Mouse (Mus musculus) layer of hippocampus, postnatal 25 days (tissue): ENCODE measurements around the gene Gm20219. TPM values are rescaled to one million over a fixed set of nuclear protein-coding genes. Genes with fewer than 3 reads are reported as not detected.
"Not testable (repeated sequence)": the region's sequence is repeated elsewhere in the genome, so short reads cannot be mapped to it uniquely, and the experiment has no call there.

Source experiments
- DNase-seq, 2 experiments: peaks; one replicate each; pipeline ENCODE4 v3.0.0; 2022; ENCODE audit warnings: mixed read lengths in 2 of 2, low spot score in 1 of 2; ENCODE audit errors: extremely low spot score in 1 of 2
- total RNA-seq, 2 experiments: library from RNA; stranded (reverse); gene quantifications; 2 replicates each; pipeline ENCODE4 v1.2.3; 2021

Gm20219 gene
- total RNA-seq, 2 experiments from 2014 or later = 1.9 to 3.4 TPM

DNA sequence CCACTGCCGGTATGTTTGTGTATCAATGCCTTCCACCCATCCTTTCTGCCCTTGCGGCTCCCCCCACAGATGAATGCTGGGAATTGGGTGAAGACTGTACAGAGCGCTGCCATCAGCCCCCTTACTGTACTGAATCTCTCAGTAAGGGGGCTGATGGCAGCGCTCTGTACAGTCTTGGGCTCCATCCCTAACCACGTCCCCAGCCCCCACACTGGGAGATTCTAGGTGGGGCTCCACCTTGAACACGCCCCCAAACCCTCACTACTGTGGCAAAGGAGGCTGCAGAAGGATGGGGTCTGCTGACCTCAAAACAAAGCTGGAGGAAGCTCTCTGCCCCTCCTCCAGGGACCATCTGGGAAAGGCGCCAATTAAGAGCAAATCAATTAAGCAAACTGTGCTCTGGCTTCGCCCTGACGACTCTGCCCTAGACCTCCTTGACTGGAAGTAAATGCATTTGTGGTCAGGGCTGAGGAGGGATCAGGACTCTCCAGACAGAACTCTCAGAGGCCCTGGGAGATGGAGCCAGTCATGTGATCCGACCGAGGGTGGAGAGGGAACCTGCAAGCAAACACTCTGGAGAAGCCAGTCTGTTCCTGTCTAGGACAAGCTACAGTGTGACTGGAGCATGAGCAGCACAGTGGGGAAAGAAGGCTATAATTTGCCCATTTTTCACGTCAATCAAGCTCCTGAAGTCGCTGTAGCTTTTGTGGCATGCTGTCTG is 38.3 kb downstream of the Gm20219 start:
- peak; percentile 4 to 8 for DNase-seq

DNA sequence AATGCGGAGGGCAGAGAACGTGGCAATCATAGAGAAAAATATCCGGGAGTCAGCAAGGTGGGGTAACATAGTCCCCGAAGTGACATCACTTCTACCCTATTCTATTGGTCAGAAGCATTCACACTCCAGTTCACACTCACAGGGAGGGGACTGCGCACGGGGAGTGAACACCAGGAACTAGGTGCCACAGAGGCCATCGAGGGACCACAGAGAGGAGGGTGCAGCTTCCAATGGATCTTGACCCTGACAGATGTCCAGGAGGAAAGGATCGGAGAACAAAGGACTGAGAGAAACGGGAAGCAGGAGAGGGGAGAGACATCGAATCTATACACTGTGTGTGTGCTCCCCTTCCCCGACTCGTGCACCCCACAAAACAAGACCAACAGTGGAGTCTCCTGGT is 39.3 kb downstream of the Gm20219 start:
- peak in 1 of 2 experiments; percentile 2 for DNase-seq

DNA sequence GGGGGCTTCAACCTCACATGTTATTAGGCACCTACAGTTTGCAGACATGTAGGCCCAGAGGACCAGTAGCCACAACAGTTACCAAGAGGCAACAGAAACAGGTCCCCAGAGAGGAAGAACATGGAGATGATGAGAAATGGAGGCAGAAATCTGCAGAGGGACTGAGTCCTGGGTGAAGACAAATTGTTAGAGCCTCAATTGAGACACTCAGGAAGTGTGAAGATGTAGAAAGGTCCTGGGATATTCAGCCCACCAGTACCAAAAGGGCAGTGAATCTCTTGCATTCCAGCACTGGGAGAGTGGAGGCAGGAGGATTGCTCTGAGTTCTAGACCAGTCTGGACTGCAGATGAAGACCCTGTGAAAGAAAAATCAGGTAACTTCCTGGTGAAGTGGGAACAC is 39.9 kb downstream of the Gm20219 start:
- peak in 1 of 2 experiments; percentile 4 for DNase-seq

DNA sequence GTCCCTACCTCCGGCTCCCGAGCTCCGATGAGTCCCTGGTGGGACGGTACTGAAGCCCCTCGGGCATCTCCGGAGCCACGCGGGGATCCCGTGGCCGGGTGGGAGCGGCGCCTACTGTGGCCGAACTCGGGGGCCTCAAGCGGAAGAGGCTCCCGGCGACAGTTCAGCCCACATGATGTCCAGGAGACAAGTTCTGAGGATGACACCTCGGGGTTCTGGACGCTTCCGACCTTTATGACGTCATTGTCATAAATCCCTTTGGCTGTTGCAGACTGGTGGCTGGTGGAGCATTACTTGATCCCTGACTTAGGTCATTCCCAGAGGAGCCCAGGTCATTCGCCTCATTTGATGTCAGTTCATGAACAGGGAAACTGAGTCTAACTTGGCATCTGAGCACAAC is 41.9 kb downstream of the Gm20219 start, which contains the start of gene Znrf4:
Gene Znrf4 (minus strand): TSS at position 122 of the 400 bp plus-strand sequence.
- DNase-seq = peak in 1 of 2 experiments; percentile 2

- DNase-seq = peak in 1 of 2 experiments; percentile 3
Observed at GRCm38 (mm10) chr17:56511707-56512090, 42.5 kb downstream of the Gm20219 start.

DNA sequence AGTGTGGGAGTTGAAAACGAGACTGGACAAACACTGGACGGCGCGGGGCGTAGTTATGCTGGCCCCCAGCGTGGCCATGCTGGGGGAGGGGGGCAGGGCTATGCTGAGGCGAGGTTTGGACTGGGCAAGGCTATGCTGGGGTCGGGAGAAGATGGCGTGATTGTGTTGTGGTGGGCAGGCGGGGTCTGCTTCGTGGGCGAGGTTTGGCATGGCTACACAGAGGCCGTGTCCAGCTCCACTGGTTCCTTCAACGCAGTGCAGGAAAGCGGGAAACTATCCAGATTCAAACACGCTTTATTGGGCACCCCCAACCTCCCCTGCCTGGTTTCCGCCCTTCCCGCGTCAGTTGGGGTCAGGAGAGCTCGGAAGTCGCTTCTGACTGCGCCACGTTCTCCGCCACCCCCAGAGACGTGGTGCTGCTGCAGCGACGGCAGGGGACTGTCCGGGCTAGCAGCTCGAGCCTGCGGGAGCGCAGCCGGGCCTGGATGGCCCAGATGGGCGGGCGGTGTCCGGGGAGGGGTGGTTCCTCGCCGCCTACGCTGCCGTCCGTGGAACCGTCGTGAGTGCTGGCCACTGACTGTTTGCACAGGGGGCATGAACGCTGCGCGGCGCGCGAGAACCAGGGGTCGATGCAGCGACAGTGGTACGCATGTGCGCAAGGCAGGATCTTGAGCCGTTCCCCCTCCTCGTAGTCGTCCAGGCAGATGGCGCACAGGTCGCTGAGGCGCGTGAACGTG is 43.0 kb downstream of the Gm20219 start:
- peak; percentile 8 to 15 for DNase-seq

DNA sequence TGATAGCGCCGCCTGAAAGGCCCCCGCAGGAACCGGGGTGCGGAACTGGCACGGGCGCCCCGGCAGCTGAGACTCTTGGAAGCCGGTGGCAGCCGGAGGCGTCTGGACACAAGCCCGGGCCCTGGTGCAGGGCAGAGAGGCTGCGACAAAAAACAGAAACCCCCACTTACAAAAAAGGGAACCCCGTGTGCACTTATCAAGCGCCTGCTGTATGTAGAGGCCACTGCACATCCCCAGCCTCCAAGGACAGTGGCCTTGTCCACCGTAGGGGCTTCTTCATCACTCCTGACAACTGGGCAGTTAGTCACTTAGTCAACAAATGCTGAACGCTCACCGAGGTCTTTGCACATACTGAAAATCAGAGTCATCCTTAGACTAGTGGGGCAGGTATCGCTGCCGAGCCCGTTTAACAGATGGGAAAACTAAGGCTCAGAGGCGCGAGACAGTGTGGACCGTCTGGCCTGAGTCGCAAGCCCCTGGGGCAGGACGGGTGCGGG is 43.7 kb downstream of the Gm20219 start:
- DNase-seq = peak; percentile 48 to 62

- DNase-seq = peak; percentile 22 to 23
Observed at GRCm38 (mm10) chr17:56509707-56510472, 44.3 kb downstream of the Gm20219 start.

DNA sequence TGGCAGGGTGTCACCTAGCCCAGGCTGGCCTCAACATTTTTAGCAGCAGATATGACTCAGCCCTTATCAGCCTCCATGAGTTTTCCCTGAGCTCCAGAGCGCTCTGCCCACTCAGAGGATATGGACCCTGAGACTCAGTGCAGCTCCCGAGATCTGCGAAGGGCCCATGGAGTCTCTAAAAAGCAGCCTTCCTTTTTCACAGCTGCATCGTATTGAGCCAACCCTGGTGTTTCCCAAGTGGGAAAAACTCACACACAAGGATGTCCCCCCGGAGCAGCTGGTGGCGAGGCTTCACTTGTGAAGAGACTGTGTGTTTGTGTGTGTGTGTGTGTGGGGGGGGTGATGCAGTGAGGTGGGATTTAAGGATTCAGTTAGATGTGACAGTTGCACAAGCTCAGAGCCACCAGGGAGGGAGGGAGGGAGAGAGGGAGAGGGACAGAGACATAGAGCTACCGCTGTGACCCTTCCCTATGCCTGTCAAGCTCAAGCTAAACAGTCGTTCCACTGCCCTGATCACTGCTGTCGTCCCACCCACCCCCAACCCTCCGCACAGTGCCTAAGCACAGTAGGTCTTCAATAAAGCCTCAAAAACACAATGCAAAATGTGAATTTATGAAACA is 45.1 kb downstream of the Gm20219 start:
- peak; percentile 3 to 6 for DNase-seq

GRCm38 (mm10) chr17:56507161-56508068 is 46.8 kb downstream of the Gm20219 start:
- DNase-seq = peak; percentile 81 to 86

- DNase-seq = peak in 1 of 2 experiments; percentile 5
Observed at GRCm38 (mm10) chr17:56506417-56507065, 47.6 kb downstream of the Gm20219 start.

- no peak for DNase-seq
Observed at GRCm38 (mm10) chr17:56505401-56505800, 48.8 kb downstream of the Gm20219 start.

- peak; percentile 59 to 67 for DNase-seq
Observed at GRCm38 (mm10) chr17:56502526-56502925, 51.7 kb downstream of the Gm20219 start.

- DNase-seq = not testable (repeated sequence)
Observed at GRCm38 (mm10) chr17:56501635-56502400, 52.4 kb downstream of the Gm20219 start.
